Mouse (Mus musculus) right cerebral cortex, postnatal 4 days (tissue): Measurements from ENCODE around the gene Olfr175-ps1.

Experiments used
- DNase-seq: peaks from one replicate; pipeline ENCODE4 v3.0.0-alpha.2; 2022

The Olfr175-ps1 gene

GRCm38 (mm10) chr16:58826732-58827319 lies at the start of gene Olfr175-ps1:
Gene Olfr175-ps1 (minus strand): TSS chr16:58826782.
- DNase-seq: no peak

GRCm38 (mm10) chr16:58874668-58875067 lies 48.1 kb upstream of the Olfr175-ps1 start, which contains the start of gene Olfr177:
Gene Olfr177 (minus strand): TSS chr16:58874768.
- no peak for DNase-seq

GRCm38 (mm10) chr16:58861479-58861878 lies 34.9 kb upstream of the Olfr175-ps1 start:
- DNase-seq: no peak

- DNase-seq: no peak
Observed at GRCm38 (mm10) chr16:58860032-58860737, 33.6 kb upstream of the Olfr175-ps1 start.

- no peak for DNase-seq
Observed at GRCm38 (mm10) chr16:58800168-58800567, 26.4 kb downstream of the Olfr175-ps1 start, which contains the start of gene Olfr173. Gene Olfr173 (minus strand): TSS chr16:58800268.
